Mouse (Mus musculus) retina, adult 2 months (tissue): ENCODE data around the gene Lpp.

Experiments
- DNase-seq: peaks from one replicate; pipeline ENCODE4 v3.0.0-alpha.2; 2012; ENCODE audit warnings: low read depth, low spot score

Gene Lpp

GRCm38 (mm10) chr16:24791984-24792383 lies 398.7 kb downstream of the Lpp start:
- no peak for DNase-seq

- DNase-seq = no peak
Observed at GRCm38 (mm10) chr16:24792836-24793235, 399.5 kb downstream of the Lpp start.

DNA sequence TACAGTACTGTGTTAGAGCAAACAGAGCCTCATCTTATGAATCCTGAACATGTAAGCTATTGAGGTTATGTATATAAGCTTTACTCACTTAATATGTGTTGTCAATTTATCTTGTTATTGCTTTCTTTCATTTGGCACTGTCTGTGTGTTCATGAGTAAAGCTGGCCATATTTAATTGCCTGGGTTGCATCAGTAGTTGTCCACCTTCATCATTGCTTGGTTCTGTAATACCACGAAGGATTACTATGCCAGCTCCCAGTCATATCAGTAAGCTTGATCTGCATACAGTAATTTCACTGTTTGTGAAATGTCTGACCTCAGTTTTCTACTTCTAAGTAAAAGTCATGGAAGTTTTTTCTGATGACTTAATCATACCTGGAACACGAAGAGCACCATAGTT lies 401.4 kb downstream of the Lpp start:
- DNase-seq = no peak

GRCm38 (mm10) chr16:24801355-24801754 lies 408.0 kb downstream of the Lpp start:
- DNase-seq = no peak

DNA sequence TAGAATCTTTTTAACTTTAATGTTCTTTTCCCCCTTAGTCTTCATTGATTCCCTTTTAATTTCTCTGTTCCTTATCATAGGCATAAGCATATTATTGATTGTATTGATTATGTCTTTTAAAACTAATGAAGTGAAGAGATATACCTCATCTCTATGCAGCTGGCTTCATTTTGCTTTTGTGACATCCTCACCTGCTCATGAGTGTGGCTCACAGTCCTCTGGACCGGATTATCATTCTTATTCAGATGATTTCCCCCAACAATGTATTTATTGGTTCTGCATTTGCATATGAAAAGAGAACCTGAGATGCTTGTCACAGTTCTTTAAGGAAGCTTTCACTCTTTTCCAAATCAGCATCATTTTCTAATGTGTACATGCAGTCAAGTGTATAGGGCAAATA lies 408.5 kb downstream of the Lpp start:
- no peak for DNase-seq

DNA sequence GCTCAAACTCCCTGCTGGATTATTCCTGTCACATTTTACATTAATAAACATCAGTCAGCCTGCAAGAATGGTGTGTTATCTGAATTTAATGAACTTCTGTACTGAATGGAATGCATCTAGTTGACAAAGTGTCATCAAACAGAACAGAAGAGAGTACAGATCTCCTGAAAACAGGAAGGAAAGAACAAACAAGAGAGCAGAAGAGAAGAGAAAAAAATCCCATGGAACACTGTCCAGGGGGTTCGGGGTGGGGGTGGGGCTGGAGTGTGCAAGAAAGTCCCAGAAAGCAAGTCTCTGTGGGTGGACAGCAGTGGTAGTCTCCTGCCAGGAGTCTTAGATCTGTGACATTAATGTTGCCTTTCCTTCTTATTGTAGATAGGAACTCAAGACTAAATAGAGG lies 412.8 kb downstream of the Lpp start:
- DNase-seq = no peak

- DNase-seq = no peak
Observed at GRCm38 (mm10) chr16:24807565-24807964, 414.3 kb downstream of the Lpp start.

- DNase-seq = no peak
Observed at GRCm38 (mm10) chr16:24809811-24810210, 416.5 kb downstream of the Lpp start.

DNA sequence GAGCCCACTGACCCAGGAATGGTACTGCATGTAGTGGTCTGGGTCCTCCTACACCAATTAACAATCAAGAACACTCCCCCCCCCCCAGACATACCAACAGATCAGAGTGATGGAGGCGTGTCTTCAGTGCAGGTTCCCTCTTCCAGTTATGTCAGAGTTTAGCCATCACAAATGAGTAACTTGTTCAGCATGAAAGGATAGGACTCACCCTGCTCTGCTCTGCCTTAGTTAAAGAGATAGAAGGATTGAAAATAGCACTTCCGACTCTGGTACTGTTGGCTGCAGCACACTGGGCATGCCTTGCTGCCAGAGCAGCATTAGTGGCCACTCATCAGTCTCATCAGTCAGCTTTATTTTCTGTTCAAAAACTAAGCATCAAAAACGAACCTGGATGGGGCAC lies 423.3 kb downstream of the Lpp start:
- no peak for DNase-seq

DNA sequence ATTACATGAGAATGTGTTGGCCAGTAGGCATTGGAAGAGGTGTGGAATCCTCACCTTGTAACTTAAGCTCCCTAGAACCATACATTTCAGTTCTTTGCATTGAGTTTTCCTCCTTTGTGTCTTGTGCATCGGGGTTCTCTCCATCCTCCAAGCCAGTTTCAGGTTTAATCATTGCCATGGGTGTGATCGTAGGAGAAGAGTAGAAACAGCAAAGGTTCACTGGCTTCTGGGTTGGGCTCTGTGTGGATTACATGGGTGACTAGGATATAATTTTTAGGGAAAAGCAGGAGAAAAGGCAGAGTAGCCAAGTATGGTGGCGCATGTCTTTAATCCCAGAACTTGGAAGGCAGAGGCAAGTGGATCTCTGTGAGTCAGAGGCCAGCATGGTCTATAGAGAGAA lies 424.1 kb downstream of the Lpp start:
- DNase-seq = no peak

- DNase-seq = no peak
Observed at GRCm38 (mm10) chr16:24819127-24819526, 425.8 kb downstream of the Lpp start.

DNA sequence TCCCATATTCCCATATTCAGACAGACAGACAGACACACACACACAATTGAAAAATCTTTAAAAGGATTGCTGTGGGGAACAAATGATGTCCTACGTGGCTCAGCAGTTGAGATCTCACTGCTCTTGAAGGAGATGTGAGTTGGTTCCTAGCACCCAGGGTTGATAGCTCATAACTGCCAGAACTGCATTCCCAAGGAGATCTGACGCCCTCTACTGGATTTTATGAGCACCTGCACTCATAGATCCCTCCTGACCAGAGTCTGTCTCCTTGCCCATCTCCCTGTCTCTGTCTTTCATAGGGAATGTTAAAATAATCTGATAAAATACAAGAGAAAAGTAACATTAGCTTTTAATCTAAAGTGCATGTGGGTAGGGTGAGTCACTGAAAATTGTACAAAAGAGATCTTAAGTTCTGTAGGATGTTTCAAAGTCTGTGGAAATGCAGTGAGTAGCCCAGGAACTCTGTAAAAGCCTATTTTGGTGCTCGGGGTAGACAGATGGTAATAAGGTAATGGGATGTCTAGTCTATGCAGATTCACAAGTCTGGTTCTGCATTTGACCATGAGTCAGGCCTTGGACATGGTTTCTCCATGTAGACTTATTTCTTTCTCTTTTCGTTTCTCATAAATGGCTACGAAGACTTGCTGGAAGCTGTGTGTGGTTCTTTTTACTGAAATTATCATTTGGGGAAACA lies 429.0 kb downstream of the Lpp start:
- DNase-seq = no peak

DNA sequence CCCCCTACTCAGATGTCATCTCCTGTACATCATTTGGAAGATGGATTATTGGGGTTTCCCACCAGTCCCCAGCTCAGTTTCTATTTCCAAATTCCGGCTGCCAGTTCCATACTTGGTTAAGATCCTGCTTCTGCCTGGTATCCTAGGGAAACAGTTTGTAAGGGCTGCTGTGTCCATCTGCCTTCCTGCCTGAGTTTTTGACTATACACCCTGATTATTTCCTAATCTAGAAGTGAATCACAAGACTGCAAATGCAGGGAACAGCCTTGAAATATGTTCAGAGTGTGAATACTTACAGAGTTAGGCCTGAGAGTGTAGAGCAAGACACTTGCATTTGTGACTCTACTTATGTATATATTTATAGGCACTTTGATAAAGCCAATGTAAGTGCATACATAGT lies 429.6 kb downstream of the Lpp start:
- DNase-seq = no peak

DNA sequence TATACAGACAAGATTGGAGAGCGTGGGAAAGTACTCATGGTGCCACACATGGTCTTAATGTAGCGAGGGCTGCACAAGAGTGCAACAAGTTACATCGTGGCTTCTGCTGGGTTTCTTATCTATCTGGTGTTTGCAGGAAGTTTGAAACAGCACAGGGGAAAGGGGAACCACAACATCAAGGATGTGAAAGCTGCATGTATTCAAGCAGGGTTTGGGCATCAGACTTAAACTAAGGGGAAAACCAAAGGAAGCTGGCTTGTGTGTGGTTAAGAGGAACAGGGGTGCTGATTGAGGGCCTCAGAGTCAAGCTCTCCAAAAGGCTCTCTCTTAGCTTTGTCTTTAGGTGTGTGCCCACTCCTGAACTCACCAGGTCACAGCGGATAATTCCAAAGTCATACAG lies 433.1 kb downstream of the Lpp start:
- no peak for DNase-seq

GRCm38 (mm10) chr16:24828207-24828803 lies 435.0 kb downstream of the Lpp start:
- DNase-seq = no peak

GRCm38 (mm10) chr16:24829860-24830259 lies 436.6 kb downstream of the Lpp start:
- DNase-seq = no peak

- DNase-seq = no peak
Observed at GRCm38 (mm10) chr16:24830939-24831338, 437.6 kb downstream of the Lpp start.

GRCm38 (mm10) chr16:24833221-24833620 lies 439.9 kb downstream of the Lpp start:
- DNase-seq = no peak

DNA sequence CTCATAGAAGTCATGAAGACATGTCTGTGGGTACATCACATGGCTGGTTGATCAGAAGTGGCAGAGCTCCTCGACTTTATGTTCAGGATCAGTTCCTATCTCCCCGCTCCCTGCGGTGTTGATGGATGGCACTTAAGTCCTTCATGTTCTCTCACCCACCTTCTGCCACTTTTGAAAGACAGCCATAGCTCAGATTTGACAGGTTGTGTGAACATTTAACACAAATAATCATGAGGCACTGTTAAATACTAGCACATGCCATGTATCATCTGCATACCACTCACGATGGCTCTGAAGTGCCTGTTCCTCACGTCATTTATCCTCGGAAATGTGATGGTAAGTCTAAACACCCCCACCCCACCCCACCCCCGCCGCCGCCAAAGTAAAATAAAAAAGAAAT lies 441.2 kb downstream of the Lpp start:
- DNase-seq = no peak

GRCm38 (mm10) chr16:24836550-24836949 lies 443.2 kb downstream of the Lpp start:
- no peak for DNase-seq

DNA sequence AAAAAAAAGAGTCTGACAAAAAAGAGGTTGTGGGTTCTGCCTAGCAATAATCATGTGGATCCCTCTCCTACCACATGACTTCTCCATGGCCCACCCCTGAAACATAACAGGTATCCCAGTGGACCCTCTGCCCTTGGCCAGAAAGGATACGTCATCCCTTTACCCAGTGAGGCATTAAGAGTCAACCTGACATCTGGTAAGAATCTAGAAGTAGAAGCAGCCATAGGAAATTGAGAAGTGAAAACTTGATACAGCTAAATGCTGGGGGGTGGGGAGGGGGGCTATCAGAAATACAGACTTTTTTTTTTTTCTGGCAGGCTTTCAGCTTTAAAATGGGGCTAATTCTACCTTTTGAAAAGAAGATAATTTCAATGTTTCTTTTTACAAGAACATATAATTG lies 445.7 kb downstream of the Lpp start:
- no peak for DNase-seq

DNA sequence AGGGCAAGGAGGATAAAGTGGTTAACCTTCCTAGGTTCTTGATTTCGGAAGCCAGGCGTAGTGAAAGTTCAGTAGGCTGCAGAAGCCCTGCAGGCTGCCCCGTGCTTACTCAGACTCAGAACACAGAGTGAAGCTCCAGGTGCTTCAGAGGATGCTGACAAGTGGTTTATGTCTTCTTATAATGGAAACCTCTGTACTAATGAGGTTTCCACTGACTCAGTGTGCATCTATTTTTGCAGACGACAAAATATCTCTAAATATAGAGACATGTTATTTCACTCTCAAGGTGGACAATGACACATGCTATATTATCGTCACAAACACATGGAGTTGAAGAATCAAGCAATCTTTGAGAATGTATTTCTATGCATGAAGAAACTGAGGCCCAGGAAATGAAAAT lies 446.8 kb downstream of the Lpp start:
- no peak for DNase-seq

DNA sequence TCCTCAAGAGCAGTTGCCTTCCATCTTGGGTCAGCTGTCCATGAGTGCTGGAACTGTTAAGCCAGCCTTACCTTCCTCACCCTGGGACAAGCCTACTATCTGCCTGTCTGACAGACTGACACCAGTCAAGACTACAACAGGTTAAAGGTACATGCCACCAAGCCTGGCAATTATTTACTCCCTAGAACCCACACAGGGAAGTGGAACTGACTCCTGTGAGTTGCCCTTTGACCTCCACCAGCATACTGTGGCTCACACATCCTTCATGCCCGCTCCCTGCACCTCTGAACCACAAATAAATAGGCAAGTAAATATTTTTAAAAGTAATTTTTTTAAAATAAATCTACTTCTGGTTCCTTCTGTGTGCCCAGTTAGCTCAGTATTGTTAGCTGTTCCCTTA lies 452.8 kb downstream of the Lpp start:
- no peak for DNase-seq
